Mouse (Mus musculus) lung, postnatal 36 days (tissue): ENCODE measurements around the gene Olfr119.
"Not testable (repeated sequence)": the region's sequence is repeated elsewhere in the genome, so short reads cannot be mapped to it uniquely, and the experiment has no call there.

Experiments used
- DNase-seq: peaks from one replicate; pipeline ENCODE4 v3.0.0; 2022; ENCODE audit warnings: mixed read lengths

Gene Olfr119

GRCm38 (mm10) chr17:37696264-37696663 lies at the start of gene Olfr119:
Olfr119 (plus strand) TSS chr17:37696564.
- DNase-seq, result not testable (repeated sequence)

GRCm38 (mm10) chr17:37663682-37664081 lies 32.7 kb upstream of the Olfr119 start, which contains the start of gene Olfr117:
Olfr117 (minus strand) TSS chr17:37663782.
- no peak for DNase-seq

- DNase-seq, result no peak
These were observed 29.7 kb upstream of the Olfr119 start, which contains the start of gene Olfr118 for GRCm38 (mm10) chr17:37666688-37667087. Olfr118 (plus strand) TSS chr17:37666988.

- DNase-seq, result no peak
These were observed 25.1 kb downstream of the Olfr119 start, which contains the start of gene Olfr120 for GRCm38 (mm10) chr17:37721508-37721907. Olfr120 (plus strand) TSS chr17:37721808.

GRCm38 (mm10) chr17:37738070-37738469 lies 41.7 kb downstream of the Olfr119 start:
- no peak for DNase-seq
